Mouse (Mus musculus) liver, embryonic 11.5 days (tissue): ENCODE measurements at regions not wholly inside any gene's neighbourhood (a gene's known extent, or its start where the extent isn't known, plus 50 kb on each side); places are given as distances from the start of the nearest gene placed in this dataset.

Experiments used
- ATAC-seq: fragments of 200-750 bp; cut with Nextera tagmentation; replicated peaks from 2 replicates; pipeline ENCODE4 v1.8.0; 2017; ENCODE audit warnings: moderate number of reproducible peaks, mild to moderate bottlenecking, moderate TSS enrichment, moderate library complexity; ENCODE audit not compliant: low FRiP score
- DNase-seq: peaks from one replicate; pipeline ENCODE4 v3.0.0-alpha.2; 2017; ENCODE audit warnings: low spot score
- H3K27ac ChIP-seq: fragments of 300-500 bp; sonication (generic); 2 replicates; pipeline ENCODE4 v1.5.1; 2014; ENCODE audit warnings: mild to moderate bottlenecking, low read depth, low read length, control low read depth
- H3K27me3 ChIP-seq: fragments of 300-500 bp; sonication (generic); replicated peaks from 2 replicates; pipeline ENCODE4 v1.6.1; 2014; ENCODE audit warnings: low read length, mixed read lengths; ENCODE audit not compliant: control insufficient read depth, insufficient read depth
- H3K36me3 ChIP-seq: fragments of 300-500 bp; sonication (generic); 2 replicates; pipeline ENCODE4 v1.6.1; 2014; ENCODE audit warnings: mild to moderate bottlenecking, low read length, moderate library complexity, mixed read lengths; ENCODE audit not compliant: control insufficient read depth, insufficient read depth
- H3K4me1 ChIP-seq: fragments of 300-500 bp; sonication (generic); replicated peaks from 2 replicates; pipeline ENCODE4 v1.6.1; 2014; ENCODE audit warnings: low read length, mixed read lengths; ENCODE audit not compliant: control insufficient read depth, insufficient read depth
- H3K4me2 ChIP-seq: fragments of 300-500 bp; sonication (generic); 2 replicates; pipeline ENCODE4 v1.6.1; 2014; ENCODE audit warnings: mild to moderate bottlenecking, control low read depth, moderate library complexity
- H3K4me3 ChIP-seq: fragments of 300-500 bp; sonication (generic); 2 replicates; pipeline ENCODE4 v1.5.1; 2014; ENCODE audit warnings: low read depth, low read length, control low read depth
- H3K9ac ChIP-seq: fragments of 300-500 bp; sonication (generic); 2 replicates; pipeline ENCODE4 v1.6.1; 2014; ENCODE audit warnings: low read depth, low read length, control low read depth
- H3K9me3 ChIP-seq: fragments of 300-500 bp; sonication (generic); 2 replicates; pipeline ENCODE4 v1.6.1; 2016; ENCODE audit warnings: low read length, inconsistent platforms, mixed read lengths; ENCODE audit not compliant: control insufficient read depth
- WGBS: fragments of 180-500 bp; shearing (Covaris S2); extraction: QIAGEN DNeasy Blood & Tissue Kit; methylation state at CpG from one replicate; pipeline ENCODE4 v1.1.7; 2014; 5-methylcytosine and 5-hydroxymethylcytosine counted together

GRCm38 (mm10) chr6:81323690-81324089 lies 599.8 kb upstream of the Gcfc2 start:
- no peak overlapping the region for H3K9ac ChIP-seq
- 77% methylated on average over 3 of the region's 3 CpGs for WGBS
- H3K4me1 ChIP-seq = no peaks in the 10 kb centered on the region
- no peaks in the 10 kb centered on the region for H3K36me3 ChIP-seq
- DNase-seq (no peak), ATAC-seq (no peak)
- H3K27me3 ChIP-seq = no peaks in the 10 kb centered on the region
- H3K4me3 ChIP-seq = no peak overlapping the region
- H3K4me2 ChIP-seq = no peak overlapping the region
- no peaks in the 10 kb centered on the region for H3K9me3 ChIP-seq
- no peak overlapping the region for H3K27ac ChIP-seq

GRCm38 (mm10) chr6:81363969-81364529 lies 559.4 kb upstream of the Gcfc2 start:
- WGBS = 83% methylated on average over 7 of the region's 7 CpGs
- Histone ChIP-seq H3K4me2 (no peak overlapping the region), H3K9me3 (no peaks in the 10 kb centered on the region), H3K9ac (no peak overlapping the region), H3K4me1 (no peaks in the 10 kb centered on the region), H3K36me3 (no peaks in the 10 kb centered on the region), H3K27me3 (no peaks in the 10 kb centered on the region), H3K4me3 (no peak overlapping the region), H3K27ac (no peak overlapping the region)
- ATAC-seq = no peak
- DNase-seq = no peak

GRCm38 (mm10) chr6:81388484-81388883 lies 535.0 kb upstream of the Gcfc2 start:
- Histone ChIP-seq H3K4me2 (no peak overlapping the region), H3K27me3 (no peaks in the 10 kb centered on the region), H3K4me1 (no peaks in the 10 kb centered on the region), H3K27ac (no peak overlapping the region), H3K9ac (no peak overlapping the region), H3K4me3 (no peak overlapping the region), H3K36me3 (no peaks in the 10 kb centered on the region), H3K9me3 (no peaks in the 10 kb centered on the region)
- ATAC-seq (no peak), DNase-seq (no peak)
- WGBS = 74% methylated on average over 4 of the region's 4 CpGs

- H3K27me3 ChIP-seq = no peaks in the 10 kb centered on the region
- H3K9me3 ChIP-seq = no peaks in the 10 kb centered on the region
- no peaks in the 10 kb centered on the region for H3K4me1 ChIP-seq
- no peak overlapping the region for H3K4me3 ChIP-seq
- DNase-seq = no peak
- no peaks in the 10 kb centered on the region for H3K36me3 ChIP-seq
- no peak overlapping the region for H3K27ac ChIP-seq
- H3K9ac ChIP-seq = no peak overlapping the region
- no peak for ATAC-seq
- no peak overlapping the region for H3K4me2 ChIP-seq
These were observed 520.3 kb upstream of the Gcfc2 start for GRCm38 (mm10) chr6:81403122-81403521.

GRCm38 (mm10) chr6:81413611-81414010 lies 509.9 kb upstream of the Gcfc2 start:
- no peak overlapping the region for H3K9ac ChIP-seq
- no peak overlapping the region for H3K27ac ChIP-seq
- H3K27me3 ChIP-seq = no peaks in the 10 kb centered on the region
- H3K4me1 ChIP-seq = no peaks in the 10 kb centered on the region
- H3K9me3 ChIP-seq = no peaks in the 10 kb centered on the region
- no peak overlapping the region for H3K4me2 ChIP-seq
- ATAC-seq (no peak), DNase-seq (no peak)
- no peak overlapping the region for H3K4me3 ChIP-seq
- H3K36me3 ChIP-seq = no peaks in the 10 kb centered on the region
- WGBS = 79% methylated on average over 5 of the region's 5 CpGs

GRCm38 (mm10) chr6:81434745-81435144 lies 488.7 kb upstream of the Gcfc2 start:
- Histone ChIP-seq H3K9ac (no peak overlapping the region), H3K36me3 (no peaks in the 10 kb centered on the region), H3K27me3 (no peaks in the 10 kb centered on the region), H3K4me2 (no peak overlapping the region), H3K4me1 (no peaks in the 10 kb centered on the region), H3K9me3 (no peaks in the 10 kb centered on the region), H3K27ac (no peak overlapping the region), H3K4me3 (no peak overlapping the region)
- 73% methylated on average over 6 of the region's 6 CpGs for WGBS
- DNase-seq = no peak
- ATAC-seq = no peak

GRCm38 (mm10) chr6:81438951-81439722 lies 484.3 kb upstream of the Gcfc2 start:
- no peak for ATAC-seq
- WGBS = 79% methylated on average over 2 of the region's 2 CpGs

GRCm38 (mm10) chr6:81441396-81441795 lies 482.1 kb upstream of the Gcfc2 start:
- Histone ChIP-seq H3K9ac (no peak overlapping the region), H3K9me3 (no peaks in the 10 kb centered on the region), H3K4me2 (no peak overlapping the region), H3K36me3 (no peaks in the 10 kb centered on the region), H3K27me3 (no peaks in the 10 kb centered on the region), H3K27ac (no peak overlapping the region), H3K4me1 (no peaks in the 10 kb centered on the region), H3K4me3 (no peak overlapping the region)
- ATAC-seq = no peak
- no peak for DNase-seq

More at GRCm38 (mm10) chr6:81438951-81439722, 484.3 kb upstream of the Gcfc2 start:
- H3K4me1 ChIP-seq = no peaks in the 10 kb centered on the region
- no peak for DNase-seq
- no peak overlapping the region for H3K4me3 ChIP-seq
- H3K4me2 ChIP-seq = no peak overlapping the region
- H3K9me3 ChIP-seq = no peaks in the 10 kb centered on the region
- H3K36me3 ChIP-seq = no peaks in the 10 kb centered on the region
- no peak overlapping the region for H3K27ac ChIP-seq
- H3K27me3 ChIP-seq = no peaks in the 10 kb centered on the region
- H3K9ac ChIP-seq = no peak overlapping the region
